Mouse (Mus musculus): ENCODE measurements around the gene Ighmbp2.

DNA sequence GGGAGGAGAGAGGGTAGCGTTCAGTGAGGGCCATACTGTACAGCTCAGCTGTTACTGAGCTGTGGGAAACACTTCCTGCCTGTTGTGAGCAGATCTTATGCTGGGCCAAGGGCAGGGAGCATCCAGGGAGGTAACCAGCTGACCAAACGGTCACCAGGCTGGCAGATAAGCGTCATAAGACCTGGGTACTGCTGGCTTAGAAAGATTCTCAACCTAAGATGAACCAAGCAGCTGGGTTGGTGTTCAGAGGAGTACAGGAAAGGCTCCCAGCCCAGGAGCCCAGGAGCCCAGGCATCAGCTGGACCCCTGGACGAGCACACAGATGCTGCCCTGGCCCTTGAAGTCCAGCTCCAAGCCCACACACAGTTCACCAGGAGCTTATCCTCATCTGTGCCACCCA, 15.5 kb downstream of the Ighmbp2 start:
- TF ChIP-seq TCF12 (IDR thresholded peaks at IDR 0.05; ENCODE audit: insufficient read depth, poor library complexity, severe bottlenecking) = no peak
- no peak for TF ChIP-seq USF1 (IDR thresholded peaks at IDR 0.05; ENCODE audit: low read depth)
- no peak for TF ChIP-seq POLR2A (IDR thresholded peaks at IDR 0.05; ENCODE audit: insufficient read length, low read depth)
- no peak for TF ChIP-seq E2F4 (IDR thresholded peaks at IDR 0.05; ENCODE audit: insufficient read depth)
- no peak for TF ChIP-seq MYOD1 (IDR thresholded peaks at IDR 0.05; ENCODE audit: control insufficient read depth in 1 of 3, insufficient read length in 2 of 3, low read depth in 2 of 3)
- TF ChIP-seq POLR2AphosphoS2 (IDR thresholded peaks at IDR 0.05; ENCODE audit: insufficient read length, low read depth) = no peak
- no peak for TF ChIP-seq SRF (IDR thresholded peaks at IDR 0.05; ENCODE audit: control insufficient read depth, insufficient read length, low read depth)
- no peak for TF ChIP-seq MAX (IDR thresholded peaks at IDR 0.05; ENCODE audit: low read depth)
- no peak for TF ChIP-seq REST (IDR thresholded peaks at IDR 0.05; ENCODE audit: insufficient read depth, insufficient read length)
- no peak for TF ChIP-seq MYOG (IDR thresholded peaks at IDR 0.05; ENCODE audit: control insufficient read depth in 1 of 3, insufficient read depth in 1 of 3, insufficient read length in 2 of 3, low read depth in 2 of 3)
- TF ChIP-seq CEBPB (IDR thresholded peaks at IDR 0.05; ENCODE audit: insufficient read depth, poor library complexity, severe bottlenecking) = no peak
- no peak for TF ChIP-seq TCF3 (IDR thresholded peaks at IDR 0.05; ENCODE audit: insufficient read length, low read depth)

Measured in myocyte (in vitro differentiated cells).